Mouse (Mus musculus) liver, postnatal 0 days (tissue): ENCODE measurements around the gene Hivep3. TPM values are rescaled to one million over a fixed set of nuclear protein-coding genes. Genes with fewer than 3 reads are reported as not detected.

Source experiments
- ATAC-seq: fragments of 200-750 bp; cut with Nextera tagmentation; 2 replicates; pipeline ENCODE4 v1.8.0; 2017; ENCODE audit warnings: mild to moderate bottlenecking, moderate library complexity
- DNase-seq: peaks from one replicate; pipeline ENCODE4 v3.0.0-alpha.2; 2016
- H3K27ac ChIP-seq: fragments of 300-500 bp; sonication (generic); 2 replicates; pipeline ENCODE4 v1.5.1; 2014; ENCODE audit warnings: antibody characterized with exemption, moderate library complexity, mild to moderate bottlenecking, low read depth
- H3K27me3 ChIP-seq: fragments of 300-500 bp; sonication (generic); 2 replicates; pipeline ENCODE4 v1.6.1; 2014; ENCODE audit warnings: low read length, control low read depth, mixed read lengths; ENCODE audit not compliant: insufficient read depth
- H3K36me3 ChIP-seq: fragments of 300-500 bp; sonication (generic); replicated peaks from 2 replicates; pipeline ENCODE4 v1.6.1; 2014; ENCODE audit warnings: mild to moderate bottlenecking, control low read depth, low read length, moderate library complexity, mixed read lengths; ENCODE audit not compliant: insufficient read depth
- H3K4me1 ChIP-seq: fragments of 300-500 bp; sonication (generic); 2 replicates; pipeline ENCODE4 v1.6.1; 2014; ENCODE audit warnings: antibody characterized with exemption, mild to moderate bottlenecking, control low read depth; ENCODE audit not compliant: insufficient read depth
- H3K4me2 ChIP-seq: fragments of 300-500 bp; sonication (generic); 2 replicates; pipeline ENCODE4 v1.6.1; 2014; ENCODE audit warnings: low read depth, mild to moderate bottlenecking, low read length, moderate library complexity, mixed read lengths
- H3K4me3 ChIP-seq: fragments of 300-500 bp; sonication (generic); 2 replicates; pipeline ENCODE4 v1.5.1; 2014; ENCODE audit warnings: low read depth, low read length
- H3K9ac ChIP-seq: fragments of 300-500 bp; sonication (generic); replicated peaks from 2 replicates; pipeline ENCODE4 v1.6.1; 2014; ENCODE audit warnings: mild to moderate bottlenecking, moderate library complexity
- H3K9me3 ChIP-seq: fragments of 300-500 bp; sonication (generic); 2 replicates; pipeline ENCODE4 v1.6.1; 2016; ENCODE audit warnings: mild to moderate bottlenecking, control low read depth, low read length, mixed read lengths
- CTCF ChIP-seq: sonication (generic); IDR thresholded peaks from 2 replicates; pipeline ENCODE4 v1.5.1; 2016; ENCODE audit warnings: antibody characterized with exemption, low read depth
- EP300 ChIP-seq: IDR thresholded peaks from 2 replicates; pipeline ENCODE4 v1.6.1; 2016; ENCODE audit warnings: antibody characterized with exemption, low read depth, mild to moderate bottlenecking
- WGBS: fragments of 180-500 bp; shearing (Covaris S2); extraction: QIAGEN DNeasy Blood & Tissue Kit; methylation state at CpG from one replicate; pipeline ENCODE4 v1.1.7; 2014; ENCODE audit not compliant: insufficient replicate concordance; 5-methylcytosine and 5-hydroxymethylcytosine counted together
- polyA plus RNA-seq: library from polyadenylated mRNA; unstranded; fragments of >200 nt; fragmentation: Nextera tagmentation; extraction: Ambion mirVana; gene quantifications from 2 replicates; pipeline ENCODE4 v1.2.1, GENCODE M21; 2015

Hivep3 gene
- polyA plus RNA-seq, 1 experiment from 2014 or later: 3.8 TPM

DNA sequence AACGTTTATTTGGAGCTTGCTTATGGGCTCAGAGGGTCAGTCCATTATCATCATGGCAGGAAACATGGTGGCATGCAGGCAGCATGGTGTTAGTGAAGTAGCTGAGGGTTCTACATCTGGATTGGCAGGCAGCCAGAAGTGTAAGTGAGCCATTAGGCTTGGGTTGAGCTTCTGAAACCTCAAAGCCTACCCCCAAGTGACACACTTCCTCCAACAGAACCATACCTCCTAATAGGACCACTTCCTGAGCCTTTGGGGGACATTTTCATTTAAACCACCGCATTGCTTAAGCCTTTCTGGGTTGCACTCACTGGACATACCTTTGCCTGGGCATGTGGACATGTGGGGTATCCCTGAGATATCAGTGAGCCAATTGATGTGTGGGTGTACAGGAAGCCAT lies 307.9 kb downstream of the Hivep3 start:
- DNase-seq (no peak), ATAC-seq (no peak)
- Histone ChIP-seq H3K9me3 (no peaks in the 10 kb centered on the region), H3K4me3 (no peak overlapping the region), H3K36me3 (no peaks in the 10 kb centered on the region), H3K27me3 (no peaks in the 10 kb centered on the region), H3K9ac (no peak overlapping the region), H3K4me2 (no peak overlapping the region), H3K27ac (no peak overlapping the region), H3K4me1 (no peaks in the 10 kb centered on the region)
- 56% methylated on average over 2 of the region's 2 CpGs for WGBS
- TF ChIP-seq EP300 (no peak), CTCF (no peak)

DNA sequence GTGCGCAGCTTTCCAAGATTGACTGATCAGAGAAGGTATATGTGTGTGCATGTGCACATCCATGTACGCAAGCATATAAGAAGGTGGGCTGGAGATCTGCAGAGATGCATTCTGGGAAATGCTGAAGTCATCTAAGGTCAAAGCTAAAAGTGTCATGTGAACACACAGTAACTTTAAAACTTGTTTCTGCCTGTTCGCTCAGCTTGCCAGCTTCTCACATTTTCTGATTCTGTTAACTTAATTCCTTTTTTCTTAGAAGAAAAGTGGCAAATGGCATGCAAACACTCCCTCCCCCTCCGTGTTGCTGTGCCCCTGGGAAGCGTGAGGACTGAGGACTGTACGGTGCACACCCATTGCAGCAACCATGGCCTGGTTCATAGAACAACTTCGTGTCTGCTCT lies 308.9 kb downstream of the Hivep3 start:
- no peaks in the 10 kb centered on the region for H3K9me3 ChIP-seq
- no peak overlapping the region for H3K4me3 ChIP-seq
- no peak for ATAC-seq

DNA sequence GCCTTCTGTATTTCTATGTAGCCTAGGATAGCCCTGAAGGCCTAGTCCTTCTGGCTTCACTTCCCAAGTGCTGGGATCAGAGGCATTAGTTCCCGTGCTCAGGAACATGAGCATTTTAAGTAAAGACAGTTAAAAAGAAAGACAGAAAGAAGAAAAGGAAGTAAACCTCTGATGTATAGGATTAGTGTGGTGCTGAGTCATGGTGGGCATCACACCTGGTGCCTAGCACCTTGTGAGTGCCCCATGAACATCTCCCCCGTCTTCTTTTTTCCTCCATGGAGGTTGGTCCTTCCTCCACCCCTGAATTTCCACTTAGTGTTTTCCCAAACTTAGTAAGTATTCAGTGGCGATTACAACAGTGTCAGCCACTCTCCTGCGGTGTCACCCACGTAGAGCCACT lies 311.0 kb downstream of the Hivep3 start:
- ATAC-seq: no peak
- Histone ChIP-seq H3K4me3 (no peak overlapping the region), H3K9me3 (no peaks in the 10 kb centered on the region), H3K27me3 (no peaks in the 10 kb centered on the region), H3K4me2 (no peak overlapping the region), H3K4me1 (no peaks in the 10 kb centered on the region), H3K36me3 (no peaks in the 10 kb centered on the region), H3K27ac (no peak overlapping the region), H3K9ac (no peak overlapping the region)
- no peak for DNase-seq
- TF ChIP-seq EP300 (no peak), CTCF (no peak)
- 71% methylated on average over 5 of the region's 5 CpGs for WGBS

More for the DNA sequence above, 308.9 kb downstream of the Hivep3 start:
- Histone ChIP-seq H3K36me3 (no peaks in the 10 kb centered on the region), H3K4me1 (no peaks in the 10 kb centered on the region), H3K9ac (no peak overlapping the region), H3K4me2 (no peak overlapping the region), H3K27me3 (no peaks in the 10 kb centered on the region), H3K27ac (no peak overlapping the region)
- TF ChIP-seq CTCF (no peak), EP300 (no peak)
- DNase-seq: no peak
- WGBS: 82% methylated on average over 7 of the region's 7 CpGs

DNA sequence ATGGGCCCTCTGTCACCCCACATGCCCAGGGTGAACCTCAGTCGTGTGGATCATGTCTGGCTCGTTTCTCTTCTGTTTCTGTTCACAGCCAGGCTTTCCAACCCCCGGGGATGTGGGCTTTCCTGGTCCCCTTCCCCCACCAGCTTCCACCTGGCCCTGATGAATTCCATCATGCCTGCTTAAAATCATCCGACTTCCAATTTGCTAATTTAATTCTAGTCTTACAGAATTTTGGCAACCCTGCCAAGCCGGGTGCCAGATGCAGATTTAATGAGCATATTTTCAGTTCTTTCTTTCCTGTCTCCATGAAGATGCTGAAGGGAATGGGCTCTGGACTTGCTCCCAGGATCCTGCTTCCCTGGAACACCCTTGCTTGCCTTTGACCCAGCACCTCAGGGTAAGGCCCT lies 311.6 kb downstream of the Hivep3 start:
- Histone ChIP-seq H3K4me1 (no peaks in the 10 kb centered on the region), H3K4me2 (no peak overlapping the region), H3K9me3 (no peaks in the 10 kb centered on the region), H3K4me3 (no peak overlapping the region), H3K36me3 (no peaks in the 10 kb centered on the region), H3K27ac (no peak overlapping the region), H3K9ac (no peak overlapping the region), H3K27me3 (no peaks in the 10 kb centered on the region)
- 50% methylated on average over 5 of the region's 5 CpGs for WGBS
- TF ChIP-seq CTCF: no peak
- DNase-seq (no peak), ATAC-seq (no peak)

DNA sequence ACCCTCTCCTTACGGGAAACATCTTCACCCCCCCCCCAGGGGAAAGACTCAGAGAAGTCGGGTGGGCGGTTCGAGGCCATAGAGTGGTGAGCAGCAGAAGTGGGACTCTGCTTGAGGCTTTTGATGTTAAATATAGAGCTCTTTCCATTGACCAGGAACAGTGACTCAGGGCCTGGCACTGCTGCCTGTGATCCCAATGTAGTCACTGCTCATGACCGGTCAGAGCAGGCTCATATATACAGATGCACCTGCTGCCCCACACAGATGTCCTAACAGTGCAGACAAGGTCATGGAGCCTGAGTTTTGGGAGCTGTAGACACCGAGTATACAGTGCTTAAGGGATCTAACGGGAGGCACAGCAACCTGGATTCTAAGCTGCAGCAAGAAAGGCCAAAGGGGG lies 312.3 kb downstream of the Hivep3 start:
- Histone ChIP-seq H3K4me3 (no peak overlapping the region), H3K4me1 (no peaks in the 10 kb centered on the region), H3K9me3 (no peaks in the 10 kb centered on the region), H3K27ac (no peak overlapping the region), H3K9ac (no peak overlapping the region), H3K36me3 (no peaks in the 10 kb centered on the region), H3K4me2 (no peak overlapping the region), H3K27me3 (no peaks in the 10 kb centered on the region)
- no peak for TF ChIP-seq CTCF
- no peak for TF ChIP-seq EP300
- ATAC-seq (no peak), DNase-seq (no peak)
- WGBS: 75% methylated on average over 7 of the region's 7 CpGs

DNA sequence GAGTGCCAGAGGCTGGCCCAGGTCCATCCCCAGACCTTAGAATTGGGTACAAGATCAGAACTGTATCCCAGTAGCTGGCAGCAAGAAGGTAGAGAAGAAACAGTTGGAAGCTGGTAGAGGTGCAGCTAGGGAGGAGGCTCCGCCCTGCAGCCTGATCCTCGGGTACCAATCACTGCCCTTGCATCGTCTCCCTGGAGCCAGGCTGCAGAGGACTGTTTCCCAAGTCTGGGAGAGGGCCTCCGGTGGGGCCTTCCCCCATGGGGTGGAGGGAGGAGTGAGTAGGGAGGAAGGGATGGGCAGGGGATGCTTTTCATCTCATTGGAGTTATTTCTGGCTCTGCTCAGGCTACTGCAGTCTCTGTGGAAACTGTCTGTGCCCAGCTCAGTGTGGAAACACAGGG lies 313.5 kb downstream of the Hivep3 start:
- no peak overlapping the region for H3K4me3 ChIP-seq
- no peak overlapping the region for H3K27ac ChIP-seq
- no peaks in the 10 kb centered on the region for H3K9me3 ChIP-seq
- no peak overlapping the region for H3K4me2 ChIP-seq
- no peak overlapping the region for H3K9ac ChIP-seq
- 51% methylated on average over 4 of the region's 4 CpGs for WGBS
- H3K27me3 ChIP-seq: no peaks in the 10 kb centered on the region
- DNase-seq (no peak), ATAC-seq (no peak)
- TF ChIP-seq CTCF (no peak), EP300 (no peak)
- H3K36me3 ChIP-seq: no peaks in the 10 kb centered on the region
- no peaks in the 10 kb centered on the region for H3K4me1 ChIP-seq

DNA sequence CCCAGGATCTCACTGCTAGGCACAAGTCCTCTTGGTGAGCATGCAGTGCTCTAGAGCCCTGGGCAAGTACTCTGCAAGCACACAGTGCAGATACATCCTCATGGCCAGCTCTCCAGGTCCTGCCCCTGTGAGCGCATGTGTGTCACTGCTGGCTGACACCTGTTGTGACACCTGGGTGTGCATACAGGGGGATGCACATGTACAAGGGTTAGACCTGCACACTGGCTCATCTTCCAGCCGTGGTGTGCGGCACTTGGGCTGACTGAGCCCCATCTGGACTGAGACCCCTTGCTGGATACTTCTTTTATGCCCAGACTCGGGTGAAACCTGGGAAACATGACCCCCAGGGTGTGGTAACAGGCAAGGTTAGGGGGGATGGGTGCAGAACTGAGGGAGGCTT lies 314.7 kb downstream of the Hivep3 start:
- H3K27me3 ChIP-seq: no peaks in the 10 kb centered on the region
- peaks cover 4% of the 10 kb centered on the region; the same call in 1 of the 2 replicates for H3K4me1 ChIP-seq
- DNase-seq: no peak
- ATAC-seq: no peak
- H3K4me2 ChIP-seq: no peak overlapping the region
- 75% methylated on average over 4 of the region's 4 CpGs for WGBS
- H3K27ac ChIP-seq: no peak overlapping the region
- TF ChIP-seq EP300 (no peak), CTCF (no peak)
- H3K36me3 ChIP-seq: no peaks in the 10 kb centered on the region
- no peak overlapping the region for H3K9ac ChIP-seq
- H3K4me3 ChIP-seq: no peak overlapping the region
- H3K9me3 ChIP-seq: no peaks in the 10 kb centered on the region
